Mouse (Mus musculus) midbrain, embryonic 11.5 days (tissue): ENCODE measurements around the gene Adamts20. TPM values are rescaled to one million over a fixed set of nuclear protein-coding genes. Genes with fewer than 3 reads are reported as not detected.
A peak's percentile ranks its signal among the peaks of the same experiment; 100 is the strongest.

Experiments
- ATAC-seq: fragments of 200-750 bp; cut with Nextera tagmentation; 2 replicates; pipeline ENCODE4 v1.8.0; 2017; ENCODE audit warnings: moderate TSS enrichment, moderate library complexity; ENCODE audit not compliant: low FRiP score
- DNase-seq: peaks from one replicate; pipeline ENCODE4 v3.0.0; 2015; ENCODE audit warnings: low spot score; ENCODE audit errors: missing footprints
- H3K27ac ChIP-seq: fragments of 300-500 bp; sonication (generic); 2 replicates; pipeline ENCODE4 v1.5.1; 2014; ENCODE audit warnings: low read depth, low read length
- H3K27me3 ChIP-seq: fragments of 300-500 bp; sonication (generic); 2 replicates; pipeline ENCODE4 v1.6.1; 2014; ENCODE audit warnings: mild to moderate bottlenecking, low read length, moderate library complexity, mixed read lengths; ENCODE audit not compliant: control insufficient read depth, insufficient read depth
- H3K36me3 ChIP-seq: fragments of 300-500 bp; sonication (generic); 2 replicates; pipeline ENCODE4 v1.6.1; 2014; ENCODE audit warnings: mild to moderate bottlenecking, low read length, moderate library complexity, mixed read lengths; ENCODE audit not compliant: control insufficient read depth, insufficient read depth
- H3K4me1 ChIP-seq: fragments of 300-500 bp; sonication (generic); 2 replicates; pipeline ENCODE4 v1.6.1; 2014; ENCODE audit warnings: low read length; ENCODE audit not compliant: control insufficient read depth, insufficient read depth
- H3K4me2 ChIP-seq: fragments of 300-500 bp; sonication (generic); 2 replicates; pipeline ENCODE4 v1.6.1; 2014; ENCODE audit warnings: mild to moderate bottlenecking, moderate library complexity
- H3K4me3 ChIP-seq: fragments of 300-500 bp; sonication (generic); 2 replicates; pipeline ENCODE4 v1.5.1; 2014; ENCODE audit warnings: low read depth, low read length
- H3K9ac ChIP-seq: fragments of 300-500 bp; sonication (generic); 2 replicates; pipeline ENCODE4 v1.6.1; 2014; ENCODE audit warnings: low read length
- H3K9me3 ChIP-seq: fragments of 300-500 bp; sonication (generic); 2 replicates; pipeline ENCODE4 v1.6.1; 2016; ENCODE audit warnings: low read length; ENCODE audit not compliant: control insufficient read depth
- WGBS: fragments of 180-500 bp; shearing (Covaris S2); extraction: QIAGEN DNeasy Blood & Tissue Kit; methylation state at CpG from one replicate; pipeline ENCODE4 v1.1.7; 2014; 5-methylcytosine and 5-hydroxymethylcytosine counted together
- polyA plus RNA-seq: library from polyadenylated mRNA; unstranded; fragments of >200 nt; fragmentation: Nextera tagmentation; extraction: Ambion mirVana; gene quantifications from 2 replicates; pipeline ENCODE4 v1.2.1, GENCODE M21; 2014

Adamts20 gene
- polyA plus RNA-seq, 1 experiment from 2014 or later = 3.5 TPM

DNA sequence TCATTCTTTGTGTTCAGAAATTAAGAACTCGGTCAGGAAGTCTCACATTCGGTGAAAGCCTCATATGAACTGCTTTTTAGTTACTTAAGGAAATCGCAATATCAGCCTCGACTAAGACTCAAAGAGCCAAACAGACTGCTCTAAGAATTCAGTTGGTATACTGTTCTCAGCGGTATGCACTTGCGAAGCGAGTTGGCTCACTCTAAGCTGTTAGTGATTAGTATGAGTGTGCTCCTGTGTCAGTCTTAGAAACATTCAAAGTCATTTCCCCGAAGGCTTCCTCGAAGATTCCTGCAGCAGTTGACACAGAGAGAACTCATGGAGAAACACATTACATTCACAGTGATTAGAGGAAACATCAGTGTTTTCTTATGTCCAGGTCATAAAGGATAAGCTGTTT, 4.1 kb downstream of the Adamts20 start:
- no peak overlapping the region for H3K4me2 ChIP-seq

GRCm38 (mm10) chr15:94457636-94458390, 7.4 kb downstream of the Adamts20 start:
- H3K27me3 ChIP-seq = no peaks in the 10 kb centered on the region
- ATAC-seq = no peak
- 86% methylated on average over 18 of the region's 18 CpGs for WGBS
- H3K9me3 ChIP-seq = no peaks in the 10 kb centered on the region
- H3K9ac ChIP-seq = no peak overlapping the region
- no peaks in the 10 kb centered on the region for H3K36me3 ChIP-seq
- no peak for DNase-seq
- no peak overlapping the region for H3K4me2 ChIP-seq
- H3K4me1 ChIP-seq = no peaks in the 10 kb centered on the region; the same call in 1 of the 2 replicates
- H3K4me3 ChIP-seq = no peak overlapping the region
- no peak overlapping the region for H3K27ac ChIP-seq

More for the DNA sequence above, 4.1 kb downstream of the Adamts20 start:
- WGBS = 40% methylated on average over 9 of the region's 9 CpGs
- no peak overlapping the region for H3K9ac ChIP-seq
- DNase-seq (peak; percentile 91), ATAC-seq (no peak)
- H3K27ac ChIP-seq = no peak overlapping the region
- H3K36me3 ChIP-seq = no peaks in the 10 kb centered on the region
- peaks cover 4% of the 10 kb centered on the region; the same call in 1 of the 2 replicates for H3K4me1 ChIP-seq
- no peaks in the 10 kb centered on the region for H3K9me3 ChIP-seq
- H3K27me3 ChIP-seq = no peaks in the 10 kb centered on the region
- H3K4me3 ChIP-seq = no peak overlapping the region

- ATAC-seq = no peak
- no peak for DNase-seq
- H3K4me2 ChIP-seq = no peak overlapping the region
- H3K36me3 ChIP-seq = no peaks in the 10 kb centered on the region
- H3K27ac ChIP-seq = no peak overlapping the region
- no peak overlapping the region for H3K9ac ChIP-seq
- H3K9me3 ChIP-seq = no peaks in the 10 kb centered on the region
- H3K4me3 ChIP-seq = no peak overlapping the region
- H3K4me1 ChIP-seq = no peaks in the 10 kb centered on the region
- H3K27me3 ChIP-seq = no peaks in the 10 kb centered on the region
- WGBS = 91% methylated on average over 5 of the region's 5 CpGs
These were observed 12.4 kb downstream of the Adamts20 start for GRCm38 (mm10) chr15:94452848-94453247.

- Histone ChIP-seq H3K9ac (no peak overlapping the region), H3K9me3 (no peaks in the 10 kb centered on the region), H3K4me2 (no peak overlapping the region), H3K27ac (no peak overlapping the region), H3K36me3 (no peaks in the 10 kb centered on the region), H3K27me3 (no peaks in the 10 kb centered on the region), H3K4me1 (no peaks in the 10 kb centered on the region), H3K4me3 (no peak overlapping the region)
- DNase-seq (no peak), ATAC-seq (no peak)
- WGBS = 94% methylated on average over 8 of the region's 8 CpGs
These were observed 13.6 kb downstream of the Adamts20 start for GRCm38 (mm10) chr15:94451600-94451999.

DNA sequence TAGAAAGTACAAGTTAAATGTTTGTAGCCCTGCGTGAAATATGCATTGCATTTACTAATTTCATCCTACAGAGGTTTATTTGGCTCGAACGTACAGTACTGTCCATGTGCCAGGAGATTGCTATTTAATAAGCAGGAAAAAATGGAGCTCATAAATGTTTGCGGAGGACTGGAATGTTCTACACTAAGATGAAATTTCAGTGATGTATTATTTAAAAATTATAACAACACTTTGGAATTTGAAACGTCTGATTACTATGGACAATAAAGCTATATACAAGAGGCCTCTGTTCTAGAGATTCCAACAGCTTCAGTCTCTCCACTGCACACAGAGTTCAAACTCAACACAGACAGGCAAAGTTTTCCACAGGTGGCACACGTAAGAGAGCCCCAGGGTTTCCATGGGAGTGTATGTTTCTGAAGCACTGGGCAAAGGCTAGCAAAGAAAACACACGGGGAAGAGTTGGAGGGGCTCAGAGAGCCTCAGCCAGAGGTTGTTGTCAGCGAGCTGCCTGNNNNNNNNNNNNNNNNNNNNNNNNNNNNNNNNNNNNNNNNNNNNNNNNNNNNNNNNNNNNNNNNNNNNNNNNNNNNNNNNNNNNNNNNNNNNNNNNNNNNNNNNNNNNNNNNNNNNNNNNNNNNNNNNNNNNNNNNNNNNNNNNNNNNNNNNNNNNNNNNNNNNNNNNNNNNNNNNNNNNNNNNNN, 20.6 kb downstream of the Adamts20 start:
- DNase-seq (no peak), ATAC-seq (no peak)
- Histone ChIP-seq H3K36me3 (no peaks in the 10 kb centered on the region), H3K27ac (no peak overlapping the region), H3K9ac (no peak overlapping the region), H3K4me1 (peaks cover 11% of the 10 kb centered on the region; the same call in 1 of the 2 replicates), H3K4me3 (no peak overlapping the region), H3K9me3 (no peaks in the 10 kb centered on the region), H3K27me3 (no peaks in the 10 kb centered on the region), H3K4me2 (no peak overlapping the region)
- 69% methylated on average over 8 of the region's 8 CpGs for WGBS

DNA sequence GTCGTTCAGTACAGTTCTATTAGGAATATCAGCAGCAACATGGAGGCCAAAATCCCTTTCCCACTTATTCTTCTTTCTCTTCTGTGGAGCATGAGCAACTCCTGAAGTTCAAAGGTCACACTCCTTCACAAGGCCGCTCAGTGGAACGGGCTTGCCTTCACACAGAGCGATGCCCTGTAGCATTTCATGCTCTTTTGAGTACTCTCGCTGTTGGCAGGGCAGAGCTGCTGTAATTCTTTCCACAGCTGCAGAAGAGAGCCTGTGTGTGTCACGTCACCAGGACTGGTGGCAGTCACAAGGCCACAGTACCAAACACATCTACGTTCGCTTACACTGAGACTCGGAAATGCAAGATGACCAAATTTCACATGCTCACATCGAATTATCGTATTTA, 21.2 kb downstream of the Adamts20 start:
- H3K4me3 ChIP-seq = no peak overlapping the region
- H3K9me3 ChIP-seq = no peaks in the 10 kb centered on the region
- H3K27ac ChIP-seq = no peak overlapping the region
- no peak for DNase-seq
- ATAC-seq = no peak
- H3K9ac ChIP-seq = no peak overlapping the region
- 64% methylated on average over 11 of the region's 11 CpGs for WGBS
- H3K27me3 ChIP-seq = no peaks in the 10 kb centered on the region
- no peak overlapping the region for H3K4me2 ChIP-seq
- no peaks in the 10 kb centered on the region for H3K36me3 ChIP-seq
- peaks cover 11% of the 10 kb centered on the region; the same call in 1 of the 2 replicates for H3K4me1 ChIP-seq

- no peak for DNase-seq
- Histone ChIP-seq H3K27me3 (no peaks in the 10 kb centered on the region), H3K4me2 (no peak overlapping the region), H3K9ac (no peak overlapping the region), H3K36me3 (no peaks in the 10 kb centered on the region), H3K9me3 (no peaks in the 10 kb centered on the region), H3K27ac (no peak overlapping the region; the same call in 1 of the 2 replicates), H3K4me1 (peaks cover 11% of the 10 kb centered on the region; the same call in 1 of the 2 replicates), H3K4me3 (no peak overlapping the region)
- WGBS = 23% methylated on average over 2 of the region's 2 CpGs
- 0 out of 2 replicates have a peak, but pooled peaks have one; percentile 42 for ATAC-seq
These were observed 22.2 kb downstream of the Adamts20 start for GRCm38 (mm10) chr15:94443025-94443424.

DNA sequence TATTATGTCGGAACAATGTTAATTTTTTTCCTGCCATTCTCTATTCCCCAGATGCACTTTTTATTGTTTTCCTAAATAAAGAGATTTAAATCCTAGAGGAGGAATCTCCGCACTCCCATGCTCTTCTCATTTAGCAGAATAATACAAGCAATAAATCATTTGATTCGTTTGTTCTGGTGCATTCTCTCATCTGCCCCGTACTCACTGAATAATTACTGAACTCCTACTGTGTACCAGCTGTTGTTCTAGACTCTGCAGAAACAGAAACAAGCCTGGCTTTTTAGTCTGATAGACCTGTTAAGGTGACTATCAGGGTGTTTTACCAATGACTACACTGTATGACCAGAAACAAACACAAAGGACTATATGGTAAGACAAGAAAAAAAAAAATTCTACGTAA, 29.7 kb downstream of the Adamts20 start:
- H3K36me3 ChIP-seq = no peaks in the 10 kb centered on the region
- no peak for DNase-seq
- H3K27ac ChIP-seq = no peak overlapping the region
- no peak overlapping the region for H3K9ac ChIP-seq
- H3K4me1 ChIP-seq = no peaks in the 10 kb centered on the region
- ATAC-seq = no peak
- no peaks in the 10 kb centered on the region for H3K27me3 ChIP-seq
- H3K4me2 ChIP-seq = no peak overlapping the region
- H3K9me3 ChIP-seq = no peaks in the 10 kb centered on the region
- H3K4me3 ChIP-seq = no peak overlapping the region
- 83% methylated on average over 5 of the region's 5 CpGs for WGBS

DNA sequence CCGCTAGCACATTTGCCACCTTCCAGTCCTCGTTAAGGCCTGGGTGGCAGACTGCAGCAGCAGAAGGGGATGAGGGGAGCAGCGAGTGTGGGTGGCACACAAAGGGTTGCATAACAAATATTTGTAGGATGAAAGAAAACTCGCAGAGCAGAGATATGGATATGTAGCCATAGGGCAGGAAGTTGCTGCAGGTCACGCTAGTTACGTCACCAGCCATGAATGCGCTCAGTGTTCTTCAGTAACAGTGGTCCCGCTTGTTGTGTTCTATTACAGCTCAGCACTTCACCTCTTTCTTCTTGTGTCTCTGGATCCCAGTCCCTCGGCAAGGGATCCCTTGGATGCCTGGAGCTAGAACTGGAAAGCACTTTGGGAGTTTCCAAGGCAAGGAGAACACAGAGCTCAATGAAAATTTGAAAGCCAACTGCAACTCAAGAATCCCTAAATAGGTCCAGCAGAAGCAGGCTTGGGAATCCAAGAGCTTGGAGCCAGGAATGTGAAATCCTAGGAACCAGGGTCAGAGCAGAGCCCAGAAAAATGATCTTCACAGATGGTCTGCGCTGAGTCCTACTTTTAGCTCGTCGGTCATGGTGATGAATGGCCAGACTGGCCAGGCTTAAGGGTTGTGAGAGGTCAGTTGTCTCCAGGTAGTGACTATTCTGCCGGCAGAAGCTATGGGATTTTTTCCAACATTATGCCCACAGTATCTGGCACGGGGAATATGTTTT, 34.4 kb downstream of the Adamts20 start:
- ATAC-seq (no peak), DNase-seq (no peak)
- H3K4me1 ChIP-seq = no peaks in the 10 kb centered on the region
- H3K9me3 ChIP-seq = no peaks in the 10 kb centered on the region
- no peak overlapping the region for H3K27ac ChIP-seq
- no peaks in the 10 kb centered on the region for H3K27me3 ChIP-seq
- no peak overlapping the region for H3K9ac ChIP-seq
- 85% methylated on average over 14 of the region's 14 CpGs for WGBS
- no peak overlapping the region for H3K4me3 ChIP-seq
- no peaks in the 10 kb centered on the region for H3K36me3 ChIP-seq
- H3K4me2 ChIP-seq = no peak overlapping the region
